Mouse (Mus musculus): Measurements from ENCODE around the gene Armcx4.

Armcx4 gene

GRCm38 (mm10) chrX:134741862-134742261 lies 55.5 kb downstream of the Armcx4 start:
- no peak for ATAC-seq (ENCODE audit: insufficient number of reproducible peaks, low FRiP score, low TSS enrichment)

Measured in cerebellum, adult (tissue).